Mouse (Mus musculus): ENCODE results near the gene Mgp. TPM values are rescaled to one million over a fixed set of nuclear protein-coding genes. Genes with fewer than 3 reads are reported as not detected.

Gene Mgp
- polyA plus RNA-seq, 1 experiment, result 132 TPM

- H3K4me2 ChIP-seq (ENCODE audit: low read depth), result no peak overlapping the region
- H3K36me3 ChIP-seq (ENCODE audit: control insufficient read depth, insufficient read depth), result no peaks in the 10 kb centered on the region
- TF ChIP-seq USF1 (IDR thresholded peaks at IDR 0.05; ENCODE audit: low read depth), result no peak
- TF ChIP-seq MYOD1 (IDR thresholded peaks at IDR 0.05; ENCODE audit: control insufficient read depth in 1 of 3, insufficient read length in 2 of 3, low read depth in 2 of 3), result no peak
- TF ChIP-seq POLR2AphosphoS2 (IDR thresholded peaks at IDR 0.05; ENCODE audit: insufficient read length, low read depth), result no peak
- no peak for TF ChIP-seq POLR2A (IDR thresholded peaks at IDR 0.05; ENCODE audit: insufficient read length, low read depth)
- TF ChIP-seq SRF (IDR thresholded peaks at IDR 0.05; ENCODE audit: control insufficient read depth, insufficient read length, low read depth), result no peak
- no peak for TF ChIP-seq MAX (IDR thresholded peaks at IDR 0.05; ENCODE audit: low read depth)
- no peak for TF ChIP-seq TCF12 (IDR thresholded peaks at IDR 0.05; ENCODE audit: insufficient read depth, poor library complexity, severe bottlenecking)
- no peak overlapping the region for H3ac ChIP-seq (ENCODE audit: control insufficient read depth, insufficient read length)
- no peaks in the 10 kb centered on the region for H3K27me3 ChIP-seq (ENCODE audit: control insufficient read depth, insufficient read depth, insufficient read length)
- H3K79me2 ChIP-seq (ENCODE audit: control insufficient read depth, insufficient read depth), result no peaks in the 10 kb centered on the region
- no peak overlapping the region for H3K4me3 ChIP-seq
These were observed 23.3 kb upstream of the Mgp start for GRCm38 (mm10) chr6:136898954-136899353.

- TF ChIP-seq MYOD1 (IDR thresholded peaks at IDR 0.05; ENCODE audit: control insufficient read depth in 1 of 3, insufficient read length in 2 of 3, low read depth in 2 of 3) (no peak), CEBPB (IDR thresholded peaks at IDR 0.05; ENCODE audit: insufficient read depth, poor library complexity, severe bottlenecking) (0 out of 2 replicates have a peak, but pooled peaks have one; percentile 22)
- Histone ChIP-seq H3K4me2 (ENCODE audit: low read depth) (peak overlapping the region; percentile 53), H3ac (ENCODE audit: control insufficient read depth, insufficient read length) (no peak overlapping the region), H3K27me3 (ENCODE audit: control insufficient read depth, insufficient read depth, insufficient read length) (no peaks in the 10 kb centered on the region), H3K79me2 (ENCODE audit: control insufficient read depth, insufficient read depth) (no peaks in the 10 kb centered on the region), H3K36me3 (ENCODE audit: control insufficient read depth, insufficient read depth) (no peaks in the 10 kb centered on the region), H3K4me3 (no peak overlapping the region)
These were observed 22.6 kb upstream of the Mgp start for GRCm38 (mm10) chr6:136898222-136898621.

GRCm38 (mm10) chr6:136897789-136898188, 22.2 kb upstream of the Mgp start:
- no peaks in the 10 kb centered on the region for H3K36me3 ChIP-seq (ENCODE audit: control insufficient read depth, insufficient read depth)
- no peak overlapping the region for H3ac ChIP-seq (ENCODE audit: control insufficient read depth, insufficient read length)
- H3K4me2 ChIP-seq (ENCODE audit: low read depth), result peak overlapping the region; percentile 53
- no peaks in the 10 kb centered on the region for H3K79me2 ChIP-seq (ENCODE audit: control insufficient read depth, insufficient read depth)
- TF ChIP-seq POLR2AphosphoS2 (IDR thresholded peaks at IDR 0.05; ENCODE audit: insufficient read length, low read depth), result no peak
- no peak overlapping the region for H3K4me3 ChIP-seq
- no peaks in the 10 kb centered on the region for H3K27me3 ChIP-seq (ENCODE audit: control insufficient read depth, insufficient read depth, insufficient read length)

GRCm38 (mm10) chr6:136894532-136895339, 19.1 kb upstream of the Mgp start:
- H3K36me3 ChIP-seq (ENCODE audit: control insufficient read depth, insufficient read depth), result no peaks in the 10 kb centered on the region
- TF ChIP-seq MAX (IDR thresholded peaks at IDR 0.05; ENCODE audit: low read depth) (no peak), REST (IDR thresholded peaks at IDR 0.05; ENCODE audit: insufficient read depth, insufficient read length) (no peak), TCF12 (IDR thresholded peaks at IDR 0.05; ENCODE audit: insufficient read depth, poor library complexity, severe bottlenecking) (no peak), TCF3 (IDR thresholded peaks at IDR 0.05; ENCODE audit: insufficient read length, low read depth) (no peak), CEBPB (IDR thresholded peaks at IDR 0.05; ENCODE audit: insufficient read depth, poor library complexity, severe bottlenecking) (no peak), POLR2AphosphoS2 (IDR thresholded peaks at IDR 0.05; ENCODE audit: insufficient read length, low read depth) (no peak), MYOD1 (IDR thresholded peaks at IDR 0.05; ENCODE audit: control insufficient read depth in 1 of 3, insufficient read length in 2 of 3, low read depth in 2 of 3) (no peak), POLR2A (IDR thresholded peaks at IDR 0.05; ENCODE audit: insufficient read length, low read depth) (no peak), E2F4 (IDR thresholded peaks at IDR 0.05; ENCODE audit: insufficient read depth) (no peak), USF1 (IDR thresholded peaks at IDR 0.05; ENCODE audit: low read depth) (no peak), MYOG (IDR thresholded peaks at IDR 0.05; ENCODE audit: control insufficient read depth in 1 of 3, insufficient read depth in 1 of 3, insufficient read length in 2 of 3, low read depth in 2 of 3) (no peak)
- no peak overlapping the region for H3K4me3 ChIP-seq
- H3K4me2 ChIP-seq (ENCODE audit: low read depth), result no peak overlapping the region
- H3K27me3 ChIP-seq (ENCODE audit: control insufficient read depth, insufficient read depth, insufficient read length), result no peaks in the 10 kb centered on the region
- H3ac ChIP-seq (ENCODE audit: control insufficient read depth, insufficient read length), result no peak overlapping the region
- no peaks in the 10 kb centered on the region for H3K79me2 ChIP-seq (ENCODE audit: control insufficient read depth, insufficient read depth)

GRCm38 (mm10) chr6:136892002-136892401, 16.4 kb upstream of the Mgp start:
- Histone ChIP-seq H3ac (ENCODE audit: control insufficient read depth, insufficient read length) (no peak overlapping the region), H3K27me3 (ENCODE audit: control insufficient read depth, insufficient read depth, insufficient read length) (no peaks in the 10 kb centered on the region), H3K4me3 (no peak overlapping the region), H3K79me2 (ENCODE audit: control insufficient read depth, insufficient read depth) (no peaks in the 10 kb centered on the region), H3K36me3 (ENCODE audit: control insufficient read depth, insufficient read depth) (no peaks in the 10 kb centered on the region), H3K4me2 (ENCODE audit: low read depth) (no peak overlapping the region)
- TF ChIP-seq POLR2A (IDR thresholded peaks at IDR 0.05; ENCODE audit: insufficient read length, low read depth) (no peak), TCF3 (IDR thresholded peaks at IDR 0.05; ENCODE audit: insufficient read length, low read depth) (no peak)

GRCm38 (mm10) chr6:136889554-136889953, 13.9 kb upstream of the Mgp start:
- H3K79me2 ChIP-seq (ENCODE audit: control insufficient read depth, insufficient read depth), result no peaks in the 10 kb centered on the region
- no peaks in the 10 kb centered on the region for H3K36me3 ChIP-seq (ENCODE audit: control insufficient read depth, insufficient read depth)
- TF ChIP-seq MAX (IDR thresholded peaks at IDR 0.05; ENCODE audit: low read depth) (no peak), SRF (IDR thresholded peaks at IDR 0.05; ENCODE audit: control insufficient read depth, insufficient read length, low read depth) (no peak), TCF12 (IDR thresholded peaks at IDR 0.05; ENCODE audit: insufficient read depth, poor library complexity, severe bottlenecking) (no peak), E2F4 (IDR thresholded peaks at IDR 0.05; ENCODE audit: insufficient read depth) (no peak), USF1 (IDR thresholded peaks at IDR 0.05; ENCODE audit: low read depth) (no peak), TCF3 (IDR thresholded peaks at IDR 0.05; ENCODE audit: insufficient read length, low read depth) (no peak), MYOD1 (IDR thresholded peaks at IDR 0.05; ENCODE audit: control insufficient read depth in 1 of 3, insufficient read length in 2 of 3, low read depth in 2 of 3) (no peak), POLR2A (IDR thresholded peaks at IDR 0.05; ENCODE audit: insufficient read length, low read depth) (no peak), POLR2AphosphoS2 (IDR thresholded peaks at IDR 0.05; ENCODE audit: insufficient read length, low read depth) (no peak), MYOG (IDR thresholded peaks at IDR 0.05; ENCODE audit: control insufficient read depth in 1 of 3, insufficient read depth in 1 of 3, insufficient read length in 2 of 3, low read depth in 2 of 3) (no peak)
- H3ac ChIP-seq (ENCODE audit: control insufficient read depth, insufficient read length), result no peak overlapping the region
- no peaks in the 10 kb centered on the region for H3K27me3 ChIP-seq (ENCODE audit: control insufficient read depth, insufficient read depth, insufficient read length)
- no peak overlapping the region for H3K4me2 ChIP-seq (ENCODE audit: low read depth)
- H3K4me3 ChIP-seq, result no peak overlapping the region

All from myocyte (in vitro differentiated cells).